11 mouse cellular contexts compared by ENCODE assay signal in the genomic region with DNA sequence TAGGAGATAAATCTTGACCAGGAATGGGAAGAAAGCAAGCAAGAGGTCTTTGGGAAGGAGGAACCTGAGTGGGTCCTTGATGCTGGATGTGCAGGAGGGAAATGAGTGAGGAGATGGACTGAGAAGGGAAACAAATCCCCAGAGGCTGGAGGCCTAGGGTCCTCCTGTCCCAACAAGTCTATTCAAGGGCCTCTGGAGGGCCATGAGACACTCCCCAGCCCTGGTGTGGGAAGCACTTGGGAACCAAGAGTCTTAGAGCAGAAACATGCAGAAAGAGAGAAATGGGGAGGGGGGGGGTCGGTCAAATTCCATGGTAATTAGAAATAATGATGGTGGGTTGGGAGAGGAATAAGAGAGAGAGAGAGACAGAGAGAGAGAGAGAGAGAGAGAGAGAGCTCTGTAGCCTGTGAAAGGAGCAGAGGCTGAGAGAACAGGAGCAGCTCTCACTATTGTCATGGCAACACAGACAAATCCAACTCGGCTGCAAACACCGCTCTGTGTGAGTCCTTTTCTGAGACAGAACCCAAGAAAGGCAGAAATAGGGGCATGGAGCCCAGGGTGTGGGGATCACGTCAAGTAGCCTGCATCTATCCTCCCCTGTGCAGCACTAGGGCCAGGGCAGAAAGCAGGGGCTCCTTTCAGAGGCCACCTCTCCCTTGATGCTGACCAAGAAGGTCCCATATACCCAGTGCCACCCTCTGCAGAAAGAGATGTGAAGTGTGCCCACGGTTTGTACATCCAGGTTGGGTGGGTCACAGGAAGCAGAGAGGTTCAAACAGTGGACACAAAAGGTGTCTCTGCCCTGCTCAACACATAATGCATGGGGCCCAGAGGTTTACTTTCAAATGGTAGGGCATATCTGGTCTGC. TPM values are rescaled to one million over a fixed set of nuclear protein-coding genes. Genes with fewer than 3 reads are reported as not detected.
DNase-seq lines count a peak whose midpoint lies in the region; ATAC-seq lines count a peak whose summit lies in the region.
"Had no signal": no experiment of that assay in that cellular context is flagged by ENCODE, and none has a peak within 500 bp of the region (broad histone marks: within the 10 kb centered on the region; RNA-seq: fewer than 3 reads in every experiment).

No protein-coding gene starts in this region.

- 39% methylated on average over 5 of the region's 5 CpGs for WGBS in hindbrain, embryonic 10.5 days
- 13% methylated on average over 5 of the region's 5 CpGs for WGBS in midbrain, embryonic 13.5 days

- no peaks in the 10 kb centered on the region for H3K27me3 ChIP-seq in hindbrain, embryonic 10.5 days (ENCODE audit: insufficient read depth, poor library complexity, severe bottlenecking)
- peaks cover 5% of the 10 kb centered on the region; the same call in 1 of the 2 replicates for H3K27me3 ChIP-seq in midbrain, embryonic 13.5 days

- peak overlapping the region; percentile 67 for H3K27ac ChIP-seq in hindbrain, embryonic 10.5 days
- H3K27ac ChIP-seq in midbrain, embryonic 13.5 days: peak overlapping the region; percentile 44
- H3K27ac ChIP-seq: embryonic facial prominence, embryonic 12.5 days; liver, embryonic 14.5 days; stomach, postnatal 0 days had no signal

- peak; percentile 92 for ATAC-seq in midbrain, embryonic 13.5 days
- ATAC-seq in CD4-positive, CD25-positive, alpha-beta regulatory T cell, adult 4 months: no peak

- DNase-seq in right cerebral cortex, adult 2 months (ENCODE audit: low spot score in 2 of 2): peak; percentile 46 to 65
- no peak for DNase-seq in right cerebral cortex, postnatal 36 days (ENCODE audit: low spot score in 2 of 2)
- DNase-seq in hindbrain, embryonic 10.5 days (ENCODE audit: low spot score): peak; percentile 11
- DNase-seq in c-Kit-positive CD71-positive TER-119-positive erythroid progenitor cells, embryonic 14.5 days (ENCODE audit: low spot score): no peak
- DNase-seq in urinary bladder, postnatal 25 days (ENCODE audit: low spot score): no peak
- DNase-seq: gastrocnemius, postnatal 36 days had no signal

- peaks cover 17% of the 10 kb centered on the region for H3K4me1 ChIP-seq in hindbrain, embryonic 10.5 days (replicated peaks)
- H3K4me1 ChIP-seq in midbrain, embryonic 13.5 days (replicated peaks): peaks cover 19% of the 10 kb centered on the region

- H3K4me3 ChIP-seq in hindbrain, embryonic 10.5 days: no peak overlapping the region
- no peak overlapping the region for H3K4me3 ChIP-seq in midbrain, embryonic 13.5 days (replicated peaks)
- H3K4me3 ChIP-seq: embryonic facial prominence, embryonic 12.5 days had no signal

- H3K9ac ChIP-seq in midbrain, embryonic 13.5 days (replicated peaks): no peak overlapping the region
- H3K9ac ChIP-seq: embryonic facial prominence, embryonic 12.5 days; liver, embryonic 14.5 days had no signal

- H3K36me3 ChIP-seq in hindbrain, embryonic 10.5 days: no peaks in the 10 kb centered on the region
- H3K36me3 ChIP-seq in midbrain, embryonic 13.5 days: no peaks in the 10 kb centered on the region
- H3K36me3 ChIP-seq: embryonic facial prominence, embryonic 12.5 days had no signal

- H3K9me3 ChIP-seq in hindbrain, embryonic 10.5 days: no peaks in the 10 kb centered on the region
- no peaks in the 10 kb centered on the region for H3K9me3 ChIP-seq in midbrain, embryonic 13.5 days
- H3K9me3 ChIP-seq: embryonic facial prominence, embryonic 12.5 days had no signal

- no peak overlapping the region for H3K4me2 ChIP-seq in midbrain, embryonic 13.5 days (replicated peaks)
- H3K4me2 ChIP-seq: embryonic facial prominence, embryonic 12.5 days had no signal

RNA-seq across cellular contexts. Expression of a gene that starts 21.3 kb away (rescaled TPM):
- 7.3 and 10.4 TPM in 2 replicates for polyA plus RNA-seq in hindbrain, embryonic 10.5 days (2016; fragmentation: Nextera tagmentation; extraction: Ambion mirVana)
- 29.8 and 30.3 TPM in 2 replicates for polyA plus RNA-seq in midbrain, embryonic 13.5 days (2015; fragmentation: Nextera tagmentation; extraction: Ambion mirVana)
- not detected for polyA plus RNA-seq in CD4-positive, CD25-positive, alpha-beta regulatory T cell, adult 4 months (2017; shearing (Covaris generic))

Comparison
In these comparisons a context has a peak if more than half of its experiments do, and no peak if none do; other contexts are left out.
1. DNase-seq: peak in right cerebral cortex, adult 2 months (2 of 2) and hindbrain, embryonic 10.5 days (single experiment); none in right cerebral cortex, postnatal 36 days (0 of 2), c-Kit-positive CD71-positive TER-119-positive erythroid progenitor cells, embryonic 14.5 days (single experiment) and urinary bladder, postnatal 25 days (single experiment).